Mouse (Mus musculus): ENCODE measurements around the gene Brms1.

GRCm38 (mm10) chr19:5084834-5085144 is 43.6 kb downstream of the Brms1 start:
- TF ChIP-seq POLR2A (IDR thresholded peaks at IDR 0.05; ENCODE audit: borderline replicate concordance, low read depth, low read length), result no peak
- no peak for TF ChIP-seq CTCF (IDR thresholded peaks at IDR 0.05; ENCODE audit: low read depth, low read length)

Measured in bone marrow macrophage, adult 2 months (primary cell).